Mouse (Mus musculus) yolk sac, embryonic 10.5 days (tissue): Measurements from ENCODE around the gene Emc4.

Experiments
- DNase-seq: peaks from one replicate; pipeline ENCODE4 v3.0.0-alpha.2; 2017; ENCODE audit warnings: low spot score

The Emc4 gene

DNA sequence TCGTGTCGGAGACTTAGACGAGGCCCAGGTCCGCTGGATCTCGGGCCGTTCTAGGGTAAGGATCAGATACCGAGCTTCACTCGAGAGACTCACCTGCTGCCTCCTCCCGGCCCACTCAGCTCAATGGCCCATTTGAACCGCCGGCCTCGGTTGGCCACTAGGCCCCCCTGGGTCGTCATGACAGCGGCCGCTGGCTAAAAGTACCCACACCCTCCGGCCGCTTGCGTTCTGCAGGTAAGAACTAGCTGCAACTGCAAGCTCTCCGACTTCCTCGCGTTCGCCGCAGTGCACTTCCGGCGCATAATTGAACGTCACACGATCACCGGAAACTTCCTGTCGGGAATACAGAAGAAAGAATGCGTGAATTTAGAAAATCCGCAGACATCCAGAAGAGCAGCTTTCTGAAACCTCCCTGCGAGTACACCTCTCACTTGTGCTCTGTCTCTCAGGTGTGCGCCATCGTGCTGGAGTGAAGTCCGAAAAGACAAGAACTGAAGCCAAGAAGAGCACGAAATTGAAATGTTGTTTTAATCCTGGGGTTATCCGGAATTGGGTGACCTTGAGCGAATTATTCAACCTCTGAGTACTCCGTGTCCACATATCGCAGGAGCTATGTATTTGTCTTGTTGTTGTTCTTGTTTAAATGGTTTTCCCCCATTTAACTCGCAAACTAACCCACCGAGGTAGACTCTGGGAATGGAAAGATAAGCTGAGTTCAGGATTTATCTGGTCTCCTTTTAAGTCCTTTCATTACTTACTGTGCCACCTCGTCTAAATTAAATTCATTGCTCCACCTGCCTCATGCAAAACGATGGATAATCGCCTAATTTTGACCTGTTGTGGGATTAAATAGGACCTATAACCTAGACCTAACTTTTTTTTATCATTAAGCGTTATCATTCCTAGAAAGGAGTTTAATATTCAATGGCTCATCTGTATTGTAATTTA, at the start of gene Emc4:
Emc4 (minus strand) TSS at position 302 of the 948 bp plus-strand sequence.
- DNase-seq, result peak; percentile 90

DNA sequence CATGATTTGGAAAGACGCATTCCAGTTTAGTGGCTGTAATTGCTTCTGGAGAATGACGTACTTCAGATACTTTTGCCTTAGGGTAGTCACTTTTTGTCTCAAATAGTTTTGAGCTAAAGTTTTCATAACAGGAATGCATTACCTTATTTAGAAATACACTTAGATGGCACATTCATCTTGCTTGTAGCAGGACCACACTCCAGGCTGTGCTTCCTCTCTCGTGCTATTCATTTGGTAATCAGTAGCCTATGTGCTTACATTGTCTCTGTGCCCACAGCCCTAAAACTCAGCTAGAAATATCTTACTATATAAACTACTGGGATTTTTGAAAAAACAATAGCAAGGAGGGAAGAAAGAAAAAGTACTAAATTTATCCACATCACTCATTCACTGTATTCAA, 39.2 kb upstream of the Emc4 start:
- DNase-seq, result no peak

DNA sequence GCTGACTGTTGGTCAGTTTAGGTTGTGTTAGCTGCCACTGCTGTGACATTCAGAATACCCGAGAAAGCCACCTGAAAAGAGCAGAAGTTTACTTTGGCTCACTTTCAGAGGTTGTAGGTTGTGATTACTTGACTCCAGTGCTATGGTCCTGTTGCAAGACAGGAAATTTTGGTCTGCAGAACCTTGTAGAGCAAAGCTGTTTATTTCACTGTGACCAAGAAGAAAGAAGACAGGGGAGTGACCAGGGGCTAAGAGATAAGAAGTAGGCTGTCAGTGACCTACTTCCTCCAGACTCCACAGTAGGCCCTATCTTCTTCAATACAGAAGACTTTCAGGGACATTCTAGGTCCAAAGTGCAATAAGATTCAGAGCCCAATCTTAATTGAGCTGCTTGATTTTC, 28.8 kb upstream of the Emc4 start:
- DNase-seq, result no peak

DNA sequence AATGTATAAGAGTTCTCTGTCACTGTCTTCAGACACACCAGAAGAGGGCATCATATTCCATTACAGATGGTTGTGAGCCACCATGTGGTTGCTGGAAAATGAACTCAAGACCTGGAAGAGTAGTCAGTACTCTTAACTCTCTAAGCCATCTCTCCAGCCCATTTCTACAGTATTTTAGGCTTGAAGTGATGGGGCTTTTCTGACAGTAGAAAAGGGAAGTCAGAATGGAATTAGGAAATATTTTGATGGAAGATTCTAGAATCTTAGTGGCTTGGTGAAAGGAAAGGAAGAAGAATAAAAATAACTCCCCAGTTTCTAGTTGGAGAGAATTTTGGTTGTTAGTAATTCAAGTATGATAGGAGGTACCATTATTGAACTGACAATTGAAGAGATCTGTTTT, 26.1 kb upstream of the Emc4 start:
- DNase-seq, result no peak

DNA sequence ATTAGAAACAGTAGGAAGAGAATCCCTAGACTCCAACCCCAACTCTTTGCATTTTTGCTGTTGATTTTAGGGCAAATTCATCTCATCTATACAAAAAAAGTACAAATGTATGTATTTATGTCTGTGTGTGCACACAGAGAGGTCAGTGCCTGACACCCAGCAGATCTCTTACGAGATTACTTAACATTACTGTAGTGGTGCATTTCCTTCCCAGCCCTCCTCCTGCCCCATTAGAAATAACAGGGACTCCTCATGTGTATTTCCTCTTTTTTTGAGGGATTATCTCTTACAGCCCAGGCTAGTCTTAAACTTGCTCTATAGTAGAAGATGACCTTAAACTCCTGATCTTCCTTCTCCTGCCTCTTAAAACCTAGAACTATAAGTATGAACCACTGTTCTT, 24.9 kb upstream of the Emc4 start:
- DNase-seq, result no peak

DNA sequence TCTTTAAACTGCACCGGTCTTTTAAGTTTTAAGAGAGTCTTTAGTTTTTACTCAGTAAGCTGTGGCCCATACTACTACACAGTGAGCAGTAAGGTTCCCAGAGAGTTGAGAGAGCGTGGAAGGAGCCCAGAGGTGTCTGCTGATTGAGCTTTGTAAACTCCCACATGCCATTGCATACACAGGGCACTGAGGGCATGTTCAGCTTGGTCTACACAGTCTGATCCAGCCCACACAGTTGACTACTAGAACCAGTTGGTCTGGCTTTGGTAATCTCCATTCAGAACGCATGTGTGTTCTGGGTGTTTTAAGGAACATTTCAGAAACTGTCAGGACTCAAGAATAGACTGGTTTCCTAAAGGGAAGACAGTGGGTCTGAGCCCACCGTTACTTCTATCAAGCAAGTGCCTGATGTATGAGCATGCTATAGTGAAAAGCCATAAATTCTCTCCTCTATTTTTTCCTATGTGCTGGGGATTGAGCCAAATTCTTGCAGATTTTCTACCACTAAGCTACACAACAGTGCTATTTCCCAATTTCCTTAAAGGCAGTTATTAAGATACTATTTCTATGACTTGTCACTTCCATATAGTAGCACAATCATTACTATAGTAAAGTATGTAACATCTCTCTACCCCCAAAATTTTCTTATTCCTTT, 23.6 kb upstream of the Emc4 start:
- DNase-seq, result no peak

DNA sequence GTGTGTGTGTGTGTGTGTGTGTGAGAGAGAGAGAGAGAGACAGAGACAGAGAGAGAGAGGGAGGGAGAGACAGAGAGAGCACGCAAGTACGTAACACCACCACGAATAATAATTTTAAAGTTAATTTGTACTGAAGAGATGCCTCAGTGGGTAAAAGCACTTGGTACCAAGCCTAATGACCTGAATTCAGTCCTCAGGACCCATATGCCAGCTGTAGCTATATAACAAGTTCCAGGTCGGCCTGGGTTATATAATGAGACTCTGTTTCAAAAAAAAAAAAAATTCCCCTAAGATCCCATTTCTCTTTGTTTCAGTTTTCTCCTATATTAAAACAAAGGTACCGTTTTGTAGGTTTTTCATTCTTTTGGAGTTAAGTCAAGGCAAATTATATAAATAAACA, 23.0 kb upstream of the Emc4 start:
- DNase-seq, result no peak

DNA sequence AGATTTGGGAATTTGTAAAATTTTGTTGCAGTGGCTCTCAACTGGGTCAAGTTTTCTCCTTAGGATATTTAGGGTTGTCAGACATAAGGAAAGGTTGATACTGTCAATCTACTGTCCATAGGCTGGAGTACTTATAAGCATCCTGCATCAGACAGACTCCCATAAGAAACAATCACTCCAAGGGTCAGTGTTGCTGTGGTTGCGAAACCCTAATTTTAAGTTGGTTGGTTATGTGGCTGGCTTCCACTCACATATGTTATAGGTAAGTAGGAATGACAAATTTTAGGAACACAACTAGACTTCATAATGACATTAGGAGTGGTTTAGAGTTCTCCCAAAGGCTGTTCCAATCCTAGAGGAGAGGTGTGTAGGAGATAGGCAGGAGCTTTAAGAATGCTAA, 13.4 kb upstream of the Emc4 start:
- DNase-seq, result no peak

DNA sequence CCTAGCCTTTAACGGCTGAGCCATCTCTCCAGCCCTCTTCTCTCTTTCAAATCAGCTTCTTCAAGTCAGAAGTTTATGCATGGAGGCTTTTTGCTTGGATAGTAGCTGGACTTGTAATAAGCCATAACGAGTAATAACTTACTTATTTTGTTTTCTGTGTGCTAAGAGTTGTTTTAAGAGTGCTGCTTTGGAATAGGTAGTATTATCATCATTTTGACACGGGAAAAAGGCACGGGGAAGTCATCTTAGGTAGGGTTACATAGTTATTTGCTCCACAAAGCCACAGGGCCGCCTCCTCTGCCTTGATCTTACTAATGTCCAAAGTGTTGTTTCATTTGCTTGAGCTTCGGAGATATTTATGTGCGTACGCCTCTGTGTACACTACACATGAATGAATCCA, 12.3 kb upstream of the Emc4 start:
- DNase-seq, result no peak

DNA sequence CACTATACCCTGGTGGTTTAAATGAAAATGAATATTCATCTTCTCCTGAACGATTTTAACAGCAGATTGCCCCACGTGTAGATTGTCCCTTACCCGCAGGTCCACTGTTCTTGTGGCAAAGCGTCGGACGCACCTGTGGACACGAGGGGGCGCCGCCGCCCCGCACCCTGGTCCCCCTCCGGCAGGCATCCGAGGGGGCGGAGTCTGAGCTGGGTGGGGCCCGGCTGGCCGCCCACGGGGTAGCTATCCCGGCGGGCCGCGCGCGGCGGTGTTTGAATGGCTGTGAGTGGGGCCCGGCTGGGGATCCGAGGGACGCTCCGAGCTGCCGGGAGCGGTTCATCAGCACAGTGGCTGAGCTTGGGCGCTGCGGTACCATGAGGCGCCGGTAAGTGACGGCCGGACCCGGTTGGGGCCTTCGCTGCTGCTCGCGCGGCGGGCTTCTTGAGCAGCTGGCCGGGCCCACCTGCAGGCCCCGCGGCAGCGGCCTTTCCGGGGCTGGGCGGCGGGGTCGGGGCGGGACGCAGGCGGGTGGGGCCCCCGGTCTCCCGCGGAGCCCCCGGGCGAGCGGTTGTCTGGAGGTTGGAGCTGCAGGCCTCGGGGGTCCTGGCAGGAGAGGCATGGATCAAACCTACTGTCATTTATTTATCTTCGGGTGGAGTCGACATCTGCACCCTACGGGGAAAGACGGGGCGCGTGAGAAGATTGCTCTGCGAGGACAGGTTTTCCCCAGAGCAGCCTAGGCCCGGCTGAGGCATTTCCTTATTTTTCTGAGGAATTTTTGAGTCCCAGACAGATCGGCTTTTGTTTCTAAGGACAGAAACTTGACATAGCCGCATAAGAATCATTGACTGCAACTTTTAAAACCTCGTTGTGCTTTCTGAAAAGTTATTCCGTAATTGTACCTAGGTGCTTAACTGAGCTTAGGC, 11.4 kb upstream of the Emc4 start, which contains the start of gene Katnbl1:
Katnbl1 (plus strand) TSS at position 239 of the 926 bp plus-strand sequence.
- DNase-seq, result peak; percentile 92

DNA sequence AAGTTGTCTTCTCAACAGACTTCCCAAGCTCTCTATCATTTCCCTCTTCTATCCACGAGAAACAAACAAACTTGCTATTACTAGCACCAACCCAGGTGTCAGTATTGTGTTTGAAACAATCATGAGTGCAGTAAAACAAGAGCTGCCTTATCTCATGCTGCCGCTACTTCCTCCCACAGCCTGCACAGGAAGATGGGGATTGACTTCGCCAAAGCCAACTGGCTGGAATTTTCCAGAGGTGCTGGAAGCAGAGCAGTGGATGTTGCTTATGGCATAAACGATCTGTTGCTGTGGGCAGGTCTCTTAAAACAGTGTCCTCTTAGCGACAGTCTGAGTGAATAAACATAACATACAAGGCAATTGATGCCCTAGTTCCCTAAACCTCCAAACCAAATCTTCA, 6.8 kb upstream of the Emc4 start:
- no peak for DNase-seq

DNA sequence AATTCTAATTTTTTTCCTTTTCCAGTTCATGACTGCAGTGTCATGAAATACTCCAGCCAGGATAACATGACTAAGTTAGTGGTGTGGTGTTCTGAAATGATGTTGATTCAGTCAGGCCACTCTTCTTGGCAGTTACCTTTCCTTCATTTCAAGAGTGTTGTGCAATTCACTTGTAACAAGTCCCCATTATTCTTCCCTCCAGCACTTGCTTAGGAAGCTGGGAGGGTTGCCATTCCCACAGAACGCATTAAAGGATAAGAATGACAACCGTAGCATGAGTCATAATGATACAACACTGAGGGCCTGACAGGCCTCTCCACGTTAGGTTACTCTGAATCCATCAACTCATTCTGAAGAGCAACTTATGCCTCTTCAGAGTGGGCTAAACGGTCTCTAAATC, 5.3 kb upstream of the Emc4 start:
- no peak for DNase-seq

DNA sequence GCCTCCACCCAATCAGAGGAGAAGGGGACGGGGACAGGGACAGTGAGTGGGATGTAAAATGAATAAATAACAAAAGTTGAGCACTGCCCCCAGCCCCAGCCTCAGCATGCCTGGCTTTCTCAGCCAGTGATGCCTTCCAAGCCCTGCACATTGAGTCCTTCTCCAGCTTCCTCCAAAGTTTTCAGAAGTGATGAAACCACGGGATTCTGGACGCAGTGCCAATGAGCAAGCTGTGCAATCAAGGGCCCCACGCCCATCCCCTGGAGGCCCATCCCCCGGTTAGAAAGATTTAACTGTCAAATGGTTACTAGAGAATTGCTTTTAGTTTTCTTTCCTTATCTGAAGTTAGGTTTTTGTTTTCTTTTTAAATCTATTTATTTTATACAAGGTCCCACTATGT, 2.1 kb upstream of the Emc4 start:
- no peak for DNase-seq

DNA sequence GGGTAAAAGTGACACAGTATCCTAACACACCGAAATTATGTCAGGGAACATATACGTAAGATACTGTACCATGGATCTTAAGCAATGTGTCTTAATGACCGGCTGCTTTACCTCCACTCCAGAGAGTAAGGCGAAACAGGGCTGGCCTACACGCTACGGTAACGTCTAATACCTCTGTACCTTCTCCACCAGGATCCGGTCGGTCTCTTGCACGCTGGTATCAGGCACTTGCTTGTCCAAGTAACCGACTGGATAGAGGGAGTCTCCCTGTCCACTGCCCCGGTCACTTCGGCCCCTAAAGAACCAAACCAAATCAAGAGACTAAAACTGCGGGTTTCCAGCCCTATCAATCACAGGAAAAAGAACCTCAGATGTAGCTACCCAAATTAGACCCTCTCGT, 605 bp downstream of the Emc4 start:
- DNase-seq, result peak; percentile 4

DNA sequence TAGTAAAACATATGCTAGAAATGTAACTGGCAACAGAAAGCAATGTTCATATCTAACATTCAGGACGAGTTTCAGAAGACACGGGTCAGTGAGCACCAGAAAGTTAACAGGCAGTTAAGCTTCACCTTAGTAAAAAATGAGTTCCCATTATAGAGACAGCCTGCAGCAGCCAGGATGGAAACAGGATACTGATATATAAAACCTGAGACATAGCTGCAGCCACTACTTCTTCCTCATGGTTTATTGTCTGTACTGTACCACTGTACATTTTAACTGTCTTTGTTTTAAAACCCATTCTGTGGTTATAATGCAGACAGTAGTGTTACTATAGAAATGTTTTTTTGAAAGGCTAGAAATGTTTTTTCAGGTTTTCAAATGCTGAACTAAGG, 7.1 kb downstream of the Emc4 start:
- DNase-seq, result no peak

DNA sequence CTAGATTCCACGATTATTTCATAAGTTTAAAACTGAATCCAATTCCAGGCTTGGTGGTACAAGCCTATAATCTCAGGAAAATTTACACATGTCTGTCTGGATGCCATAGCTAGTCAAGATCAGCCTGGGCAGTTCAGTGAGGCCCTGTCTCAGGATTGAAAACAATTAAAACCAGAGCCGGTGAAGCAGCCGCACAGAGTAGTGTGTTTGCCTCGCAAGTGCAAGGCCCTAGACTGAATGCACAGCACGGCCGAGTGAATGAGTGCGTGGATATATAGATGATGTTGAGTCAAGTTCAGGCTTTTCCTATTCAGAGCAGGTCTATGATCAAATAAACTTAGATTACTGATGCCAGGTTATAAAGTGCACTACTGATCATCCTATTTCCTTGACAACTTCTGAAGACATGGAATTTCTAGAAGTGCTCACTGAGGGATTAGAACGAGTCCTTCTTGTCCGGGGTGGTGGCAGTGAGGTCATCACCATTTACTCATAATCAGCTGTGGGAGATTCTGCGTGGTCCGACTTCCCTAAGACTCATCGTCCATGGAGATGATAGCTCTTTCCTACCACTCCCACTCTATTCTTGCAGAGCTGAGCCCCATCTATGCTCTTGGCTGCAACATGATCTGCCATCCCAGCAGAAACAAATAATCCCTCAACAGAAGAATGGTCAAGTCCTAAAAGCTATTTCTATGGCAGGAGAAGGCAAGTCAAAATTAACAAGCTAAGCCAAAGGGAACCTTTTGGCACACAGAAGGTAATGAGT, 7.6 kb downstream of the Emc4 start:
- DNase-seq, result no peak

DNA sequence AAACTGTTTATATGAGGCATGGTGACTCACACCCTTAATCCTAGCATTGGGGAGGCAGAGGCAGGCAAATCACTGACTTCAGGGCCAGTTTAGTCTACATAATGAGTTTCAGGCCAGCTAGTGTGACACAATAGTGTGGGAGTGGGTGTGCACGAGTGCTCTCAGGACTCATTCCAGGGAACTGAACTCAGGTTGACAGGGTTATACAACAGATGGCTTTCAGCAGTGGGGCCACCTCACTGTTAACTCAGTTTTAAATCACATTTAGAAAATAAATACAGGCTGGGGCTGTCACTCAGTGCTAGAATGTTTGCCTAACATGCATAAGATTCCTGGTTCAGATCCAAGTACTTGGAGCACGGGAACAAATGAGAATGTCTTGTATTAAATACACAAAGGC, 8.2 kb downstream of the Emc4 start:
- no peak for DNase-seq

DNA sequence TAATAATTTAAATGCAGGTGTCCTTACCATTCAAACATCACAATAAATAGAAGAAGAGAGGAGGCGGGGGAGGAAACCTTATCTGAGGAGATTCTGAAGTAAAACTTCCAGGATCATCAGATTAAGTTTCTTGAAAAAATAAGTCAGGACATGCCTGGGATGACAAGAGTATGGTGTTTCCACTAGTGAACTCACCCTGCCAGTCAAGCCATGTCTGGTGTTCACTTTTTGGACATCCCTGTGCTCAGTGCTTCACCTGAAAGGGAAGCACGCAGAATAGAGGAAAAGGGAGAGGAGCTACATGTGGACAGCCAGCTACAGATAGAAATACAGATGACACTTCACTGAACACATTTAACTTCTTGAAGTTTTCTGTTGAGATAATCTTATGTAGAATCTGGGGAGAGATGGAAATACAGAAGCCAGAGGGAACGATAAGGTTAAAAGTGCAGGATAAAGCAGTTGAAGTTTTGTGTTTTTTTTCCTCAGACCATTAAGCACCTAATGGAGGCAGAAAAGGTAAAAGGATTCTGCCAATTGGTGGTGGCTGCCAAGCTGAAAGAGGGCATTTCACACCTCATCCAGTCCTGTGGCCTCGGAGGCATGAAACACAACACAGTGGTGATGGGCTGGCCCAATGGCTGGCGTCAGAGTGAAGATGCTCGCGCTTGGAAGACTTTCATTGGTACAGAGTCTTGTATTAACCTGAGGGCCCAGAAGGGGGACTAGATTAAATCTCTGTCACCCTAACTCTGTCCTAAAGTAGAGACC, 14.0 kb downstream of the Emc4 start:
- DNase-seq, result no peak

DNA sequence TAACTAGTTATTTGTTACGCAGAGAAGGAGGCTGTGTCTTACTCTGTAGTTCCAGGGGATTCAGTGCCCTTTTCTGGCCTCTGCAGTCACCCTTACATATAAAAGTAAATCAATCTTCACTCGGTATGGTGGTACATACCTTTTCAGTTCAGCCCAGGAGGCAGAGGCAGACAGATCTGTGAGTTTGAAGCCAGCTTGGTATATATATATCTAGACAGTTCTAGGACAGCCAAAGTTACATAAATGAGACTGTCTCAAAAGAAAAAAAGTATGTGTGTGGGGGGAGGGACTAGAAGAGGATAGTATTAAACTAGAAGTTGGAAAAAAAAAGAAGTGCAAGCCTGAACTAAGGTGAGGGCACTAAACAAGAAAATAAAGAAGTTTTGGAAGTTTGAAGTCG, 19.6 kb downstream of the Emc4 start:
- no peak for DNase-seq

DNA sequence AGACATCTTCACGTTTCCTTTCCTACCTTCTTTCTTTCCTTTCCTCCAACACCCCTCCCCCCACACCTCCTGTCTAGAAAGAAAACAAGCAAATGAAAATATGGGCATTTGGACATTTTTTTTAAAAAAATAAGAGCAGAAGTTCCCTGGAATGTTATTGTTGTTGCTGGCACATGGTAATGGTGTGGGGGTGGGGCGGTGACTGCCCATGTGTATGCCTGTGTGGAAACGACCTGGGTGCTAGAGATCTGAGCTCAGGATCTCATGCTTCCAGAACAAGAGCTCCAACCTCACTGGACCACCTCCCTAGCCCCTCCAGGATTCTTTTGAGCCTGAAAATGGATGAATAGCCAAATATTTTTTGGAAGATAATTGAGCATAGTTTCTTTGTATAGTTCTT, 26.7 kb downstream of the Emc4 start:
- DNase-seq, result no peak

DNA sequence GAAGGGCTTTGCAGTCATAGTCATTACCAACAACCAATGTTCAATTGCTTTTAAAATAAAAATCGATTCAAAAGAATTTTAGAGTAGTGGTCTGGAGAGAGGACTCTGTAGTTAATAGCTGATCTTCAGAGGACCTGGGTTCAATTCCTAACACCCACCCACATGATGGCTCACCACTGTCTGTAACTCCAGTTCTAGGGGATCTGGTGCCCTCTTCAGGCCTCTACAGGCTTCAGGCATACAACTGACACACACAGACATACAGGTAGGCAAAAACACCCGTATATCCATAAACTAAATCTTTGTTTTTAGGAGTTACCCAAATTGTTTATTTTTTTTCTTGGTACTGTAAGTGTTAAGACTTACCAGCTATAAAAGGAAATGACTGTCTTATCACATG, 28.1 kb downstream of the Emc4 start:
- DNase-seq, result no peak
